Mouse (Mus musculus) lung, embryonic 16.5 days (tissue): ENCODE measurements around the gene Stat1. TPM values are rescaled to one million over a fixed set of nuclear protein-coding genes. Genes with fewer than 3 reads are reported as not detected.

ENCODE experiments used
- ATAC-seq: fragments of 200-750 bp; cut with Nextera tagmentation; 2 replicates; pipeline ENCODE4 v1.8.0; 2017; ENCODE audit warnings: low read depth, mild to moderate bottlenecking, moderate library complexity
- H3K27ac ChIP-seq: fragments of 300-500 bp; sonication (generic); 2 replicates; pipeline ENCODE4 v1.5.1; 2014; ENCODE audit warnings: mild to moderate bottlenecking, control low read depth, low read length
- H3K27me3 ChIP-seq: fragments of 300-500 bp; sonication (generic); 2 replicates; pipeline ENCODE4 v1.6.1; 2014; ENCODE audit warnings: low read depth, low read length, mixed read lengths; ENCODE audit not compliant: control insufficient read depth, insufficient read depth
- H3K36me3 ChIP-seq: fragments of 300-500 bp; sonication (generic); 2 replicates; pipeline ENCODE4 v1.6.1; 2014; ENCODE audit warnings: low read length; ENCODE audit not compliant: control insufficient read depth, insufficient read depth
- H3K4me1 ChIP-seq: fragments of 300-500 bp; sonication (generic); replicated peaks from 2 replicates; pipeline ENCODE4 v1.6.1; 2014; ENCODE audit warnings: low read length, mixed read lengths; ENCODE audit not compliant: control insufficient read depth, insufficient read depth
- H3K4me2 ChIP-seq: fragments of 300-500 bp; sonication (generic); 2 replicates; pipeline ENCODE4 v1.6.1; 2014; ENCODE audit warnings: low read depth, low read length, control low read depth
- H3K4me3 ChIP-seq: fragments of 300-500 bp; sonication (generic); 2 replicates; pipeline ENCODE4 v1.5.1; 2014; ENCODE audit warnings: mild to moderate bottlenecking, low read length, control low read depth
- H3K9ac ChIP-seq: fragments of 300-500 bp; sonication (generic); 2 replicates; pipeline ENCODE4 v1.6.1; 2014; ENCODE audit warnings: low read length, control low read depth
- H3K9me3 ChIP-seq: fragments of 300-500 bp; sonication (generic); 2 replicates; pipeline ENCODE4 v1.6.1; 2016; ENCODE audit warnings: low read length; ENCODE audit not compliant: control insufficient read depth
- WGBS: fragments of 180-500 bp; shearing (Covaris S2); extraction: QIAGEN DNeasy Blood & Tissue Kit; methylation state at CpG from one replicate; pipeline ENCODE4 v1.1.7; 2014; 5-methylcytosine and 5-hydroxymethylcytosine counted together
- polyA plus RNA-seq: library from polyadenylated mRNA; unstranded; fragments of >200 nt; fragmentation: Nextera tagmentation; extraction: Ambion mirVana; gene quantifications from 2 replicates; pipeline ENCODE4 v1.2.1, GENCODE M21; 2015

Stat1 gene
- polyA plus RNA-seq, 1 experiment from 2014 or later: 24.9 TPM

GRCm38 (mm10) chr1:52151166-52151565 lies 31.9 kb downstream of the Stat1 start:
- H3K4me2 ChIP-seq: no peak overlapping the region
- peaks cover 10% of the 10 kb centered on the region for H3K4me1 ChIP-seq
- no peaks in the 10 kb centered on the region for H3K9me3 ChIP-seq
- no peaks in the 10 kb centered on the region for H3K36me3 ChIP-seq
- no peak overlapping the region for H3K27ac ChIP-seq
- no peak for ATAC-seq
- no peaks in the 10 kb centered on the region for H3K27me3 ChIP-seq
- no peak overlapping the region for H3K4me3 ChIP-seq
- 93% methylated on average over 5 of the region's 5 CpGs for WGBS
- no peak overlapping the region for H3K9ac ChIP-seq

GRCm38 (mm10) chr1:52152369-52152768 lies 33.1 kb downstream of the Stat1 start:
- 63% methylated on average over 13 of the region's 13 CpGs for WGBS
- no peak for ATAC-seq

GRCm38 (mm10) chr1:52152936-52153335 lies 33.7 kb downstream of the Stat1 start:
- no peak overlapping the region for H3K27ac ChIP-seq
- no peak overlapping the region for H3K9ac ChIP-seq
- no peak overlapping the region for H3K4me3 ChIP-seq
- H3K4me2 ChIP-seq: no peak overlapping the region
- H3K36me3 ChIP-seq: peaks cover 9% of the 10 kb centered on the region
- WGBS: 56% methylated on average over 3 of the region's 3 CpGs
- no peaks in the 10 kb centered on the region for H3K9me3 ChIP-seq
- H3K27me3 ChIP-seq: no peaks in the 10 kb centered on the region
- H3K4me1 ChIP-seq: peaks cover 10% of the 10 kb centered on the region
- ATAC-seq: no peak

More at GRCm38 (mm10) chr1:52152369-52152768, 33.1 kb downstream of the Stat1 start:
- Histone ChIP-seq H3K9ac (no peak overlapping the region), H3K4me3 (no peak overlapping the region), H3K4me2 (no peak overlapping the region), H3K27ac (no peak overlapping the region), H3K27me3 (no peaks in the 10 kb centered on the region), H3K36me3 (peaks cover 3% of the 10 kb centered on the region; the same call in 1 of the 2 replicates), H3K4me1 (peaks cover 10% of the 10 kb centered on the region), H3K9me3 (no peaks in the 10 kb centered on the region)

GRCm38 (mm10) chr1:52154890-52155289 lies 35.6 kb downstream of the Stat1 start:
- H3K27ac ChIP-seq: no peak overlapping the region
- no peak overlapping the region for H3K9ac ChIP-seq
- WGBS: 91% methylated on average over 8 of the region's 8 CpGs
- peaks cover 9% of the 10 kb centered on the region for H3K36me3 ChIP-seq
- peaks cover 9% of the 10 kb centered on the region for H3K4me1 ChIP-seq
- H3K4me3 ChIP-seq: no peak overlapping the region
- no peaks in the 10 kb centered on the region for H3K9me3 ChIP-seq
- H3K27me3 ChIP-seq: no peaks in the 10 kb centered on the region
- no peak for ATAC-seq
- H3K4me2 ChIP-seq: no peak overlapping the region

GRCm38 (mm10) chr1:52156351-52156750 lies 37.1 kb downstream of the Stat1 start:
- no peak for ATAC-seq
- Histone ChIP-seq H3K27me3 (no peaks in the 10 kb centered on the region), H3K36me3 (peaks cover 9% of the 10 kb centered on the region), H3K9me3 (no peaks in the 10 kb centered on the region), H3K4me1 (no peaks in the 10 kb centered on the region), H3K27ac (no peak overlapping the region), H3K4me3 (no peak overlapping the region), H3K9ac (no peak overlapping the region), H3K4me2 (no peak overlapping the region)
- WGBS: 82% methylated on average over 10 of the region's 10 CpGs

- no peak for ATAC-seq
- 86% methylated on average over 2 of the region's 2 CpGs for WGBS
- peaks cover 9% of the 10 kb centered on the region for H3K36me3 ChIP-seq
These were observed 38.8 kb downstream of the Stat1 start for GRCm38 (mm10) chr1:52158040-52158439.

GRCm38 (mm10) chr1:52158490-52159381 lies 39.5 kb downstream of the Stat1 start:
- Histone ChIP-seq H3K4me1 (no peaks in the 10 kb centered on the region), H3K4me2 (no peak overlapping the region), H3K27me3 (no peaks in the 10 kb centered on the region), H3K9ac (no peak overlapping the region), H3K36me3 (peaks cover 9% of the 10 kb centered on the region), H3K4me3 (no peak overlapping the region), H3K9me3 (no peaks in the 10 kb centered on the region), H3K27ac (no peak overlapping the region)
- 59% methylated on average over 17 of the region's 17 CpGs for WGBS
- no peak for ATAC-seq

More at GRCm38 (mm10) chr1:52158040-52158439, 38.8 kb downstream of the Stat1 start:
- Histone ChIP-seq H3K4me2 (no peak overlapping the region), H3K9ac (no peak overlapping the region), H3K27ac (no peak overlapping the region), H3K9me3 (no peaks in the 10 kb centered on the region), H3K4me1 (no peaks in the 10 kb centered on the region), H3K27me3 (no peaks in the 10 kb centered on the region), H3K4me3 (no peak overlapping the region)

- 86% methylated on average over 8 of the region's 8 CpGs for WGBS
- Histone ChIP-seq H3K4me3 (no peak overlapping the region), H3K4me1 (no peaks in the 10 kb centered on the region), H3K9me3 (no peaks in the 10 kb centered on the region), H3K4me2 (no peak overlapping the region), H3K36me3 (peaks cover 9% of the 10 kb centered on the region), H3K27me3 (no peaks in the 10 kb centered on the region), H3K9ac (no peak overlapping the region), H3K27ac (no peak overlapping the region)
- ATAC-seq: no peak
These were observed 41.9 kb downstream of the Stat1 start for GRCm38 (mm10) chr1:52161151-52161550.

- no peak overlapping the region for H3K4me3 ChIP-seq
- no peaks in the 10 kb centered on the region for H3K4me1 ChIP-seq
- H3K36me3 ChIP-seq: no peaks in the 10 kb centered on the region
- H3K9ac ChIP-seq: no peak overlapping the region
- H3K4me2 ChIP-seq: no peak overlapping the region
- 86% methylated on average over 5 of the region's 5 CpGs for WGBS
- H3K27me3 ChIP-seq: no peaks in the 10 kb centered on the region
- no peak overlapping the region for H3K27ac ChIP-seq
- ATAC-seq: no peak
- H3K9me3 ChIP-seq: no peaks in the 10 kb centered on the region
These were observed 44.6 kb downstream of the Stat1 start for GRCm38 (mm10) chr1:52163707-52164457.
